Mouse (Mus musculus): ENCODE data around the gene Dcaf10. TPM values are rescaled to one million over a fixed set of nuclear protein-coding genes. Genes with fewer than 3 reads are reported as not detected.

The Dcaf10 gene
- polyA plus RNA-seq, 3 experiments from 2014 or later = 2.0 to 2.4 (median 2.2) TPM

- no peak for ATAC-seq
These were observed 79.8 kb downstream of the Dcaf10 start for GRCm38 (mm10) chr4:45421519-45422260.

- no peak for ATAC-seq
These were observed 80.7 kb downstream of the Dcaf10 start for GRCm38 (mm10) chr4:45422640-45423039.

- no peak for ATAC-seq
These were observed 81.5 kb downstream of the Dcaf10 start for GRCm38 (mm10) chr4:45423406-45423805.

GRCm38 (mm10) chr4:45426724-45427457, 85.0 kb downstream of the Dcaf10 start:
- ATAC-seq = no peak

Other genes with a start within 250 kb of the Dcaf10 start
- gene Tomm5, start 234.0 kb upstream of the Dcaf10 start, polyA plus RNA-seq (2017; shearing (Covaris generic)) = 100 to 1,000 TPM; 121 to 173 (median 149) TPM
- gene Frmpd1, start 157.2 kb upstream of the Dcaf10 start, polyA plus RNA-seq (2017; shearing (Covaris generic)) = not detected
- 10 to 100 TPM; 17.4 to 20.7 (median 20.1) TPM for gene Trmt10b, start 45.0 kb upstream of the Dcaf10 start, polyA plus RNA-seq (2017; shearing (Covaris generic))
- gene Exosc3, start 631 bp downstream of the Dcaf10 start, polyA plus RNA-seq (2017; shearing (Covaris generic)) = 10 to 100 TPM; 40.6 to 61.5 (median 45.0) TPM
- gene Slc25a51, start 66.7 kb downstream of the Dcaf10 start, polyA plus RNA-seq (2017; shearing (Covaris generic)) = 10 to 100 TPM; 38.6 to 60.9 (median 50.1) TPM
- gene Shb, start 190.4 kb downstream of the Dcaf10 start, polyA plus RNA-seq (2017; shearing (Covaris generic)) = under 1 TPM in 1 of 3 experiments, not detected in 2; 0.23 TPM